Mouse (Mus musculus): ENCODE measurements around the gene Clip2.
"Not testable (repeated sequence)": the region's sequence is repeated elsewhere in the genome, so short reads cannot be mapped to it uniquely, and the experiment has no call there.

The Clip2 gene

GRCm38 (mm10) chr5:134485900-134486665 lies 66.2 kb downstream of the Clip2 start:
- peak; percentile 60 for DNase-seq

GRCm38 (mm10) chr5:134485183-134485730 lies 67.0 kb downstream of the Clip2 start:
- no peak for DNase-seq

- no peak for DNase-seq
These were observed 68.9 kb downstream of the Clip2 start for GRCm38 (mm10) chr5:134483291-134483690.

- no peak for DNase-seq
These were observed 69.9 kb downstream of the Clip2 start for GRCm38 (mm10) chr5:134482331-134482730.

GRCm38 (mm10) chr5:134478886-134479285 lies 73.3 kb downstream of the Clip2 start:
- DNase-seq, result not testable (repeated sequence)

GRCm38 (mm10) chr5:134475686-134476085 lies 76.5 kb downstream of the Clip2 start:
- not testable (repeated sequence) for DNase-seq

GRCm38 (mm10) chr5:134475006-134475605 lies 77.1 kb downstream of the Clip2 start:
- DNase-seq, result no peak

- no peak for DNase-seq
These were observed 78.3 kb downstream of the Clip2 start for GRCm38 (mm10) chr5:134473902-134474301.

GRCm38 (mm10) chr5:134470538-134471169 lies 81.6 kb downstream of the Clip2 start:
- no peak for DNase-seq

GRCm38 (mm10) chr5:134469559-134470150 lies 82.6 kb downstream of the Clip2 start:
- DNase-seq, result no peak

- DNase-seq, result no peak
These were observed 84.0 kb downstream of the Clip2 start for GRCm38 (mm10) chr5:134468158-134468765.

GRCm38 (mm10) chr5:134467030-134467549 lies 85.1 kb downstream of the Clip2 start:
- no peak for DNase-seq

- DNase-seq, result no peak
These were observed 85.8 kb downstream of the Clip2 start for GRCm38 (mm10) chr5:134466296-134467029.

GRCm38 (mm10) chr5:134465197-134465596 lies 87.0 kb downstream of the Clip2 start:
- DNase-seq, result no peak

GRCm38 (mm10) chr5:134464225-134464624 lies 88.0 kb downstream of the Clip2 start:
- no peak for DNase-seq

- no peak for DNase-seq
These were observed 89.5 kb downstream of the Clip2 start for GRCm38 (mm10) chr5:134462731-134463130.

- DNase-seq, result no peak
These were observed 89.9 kb downstream of the Clip2 start for GRCm38 (mm10) chr5:134462316-134462715.

GRCm38 (mm10) chr5:134460546-134460945 lies 91.7 kb downstream of the Clip2 start:
- DNase-seq, result no peak

- DNase-seq, result no peak
These were observed 93.1 kb downstream of the Clip2 start for GRCm38 (mm10) chr5:134459096-134459495.

GRCm38 (mm10) chr5:134458416-134458815 lies 93.8 kb downstream of the Clip2 start:
- no peak for DNase-seq

GRCm38 (mm10) chr5:134457371-134457770 lies 94.9 kb downstream of the Clip2 start:
- no peak for DNase-seq

GRCm38 (mm10) chr5:134456503-134456962 lies 95.7 kb downstream of the Clip2 start, which contains the start of gene Gtf2ird1:
Gtf2ird1 (minus strand) TSS chr5:134456716.
- peak; percentile 67 for DNase-seq

All from cerebellum, adult 8-10 months (tissue).